ENCODE assay signal across 19 mouse cellular contexts in genomic region chr9:28457982-28458770, GRCm38 (mm10).
DNase-seq lines count a peak whose midpoint lies in the region; ATAC-seq lines count a peak whose summit lies in the region.
"Had no signal": no experiment of that assay in that cellular context is flagged by ENCODE, and none has a peak within 500 bp of the region (broad histone marks: within the 10 kb centered on the region; RNA-seq: fewer than 3 reads in every experiment).

No protein-coding gene starts in this region.

- H3K36me3 ChIP-seq in hindbrain, embryonic 15.5 days: no peaks in the 10 kb centered on the region
- no peaks in the 10 kb centered on the region for H3K36me3 ChIP-seq in hindbrain, embryonic 14.5 days (replicated peaks; ENCODE audit: control insufficient read depth, insufficient read depth)
- no peaks in the 10 kb centered on the region for H3K36me3 ChIP-seq in neural tube, embryonic 14.5 days (ENCODE audit: control insufficient read depth, insufficient read depth, low read length)
- H3K36me3 ChIP-seq in neural tube, embryonic 15.5 days: no peaks in the 10 kb centered on the region
- no peaks in the 10 kb centered on the region for H3K36me3 ChIP-seq in forebrain, embryonic 16.5 days (ENCODE audit: control insufficient read depth, insufficient read depth)
- H3K36me3 ChIP-seq: embryonic facial prominence, embryonic 12.5 days; heart, embryonic 10.5 days; hindbrain, embryonic 12.5 days; intestine, embryonic 15.5 days had no signal

- H3K27me3 ChIP-seq in hindbrain, embryonic 15.5 days: no peaks in the 10 kb centered on the region
- H3K27me3 ChIP-seq in hindbrain, embryonic 14.5 days (ENCODE audit: control insufficient read depth, insufficient read depth, low read length): no peaks in the 10 kb centered on the region
- H3K27me3 ChIP-seq in neural tube, embryonic 14.5 days (ENCODE audit: control insufficient read depth, insufficient read depth, low read length): no peaks in the 10 kb centered on the region
- H3K27me3 ChIP-seq in neural tube, embryonic 15.5 days (replicated peaks): no peaks in the 10 kb centered on the region
- no peaks in the 10 kb centered on the region for H3K27me3 ChIP-seq in forebrain, embryonic 16.5 days (replicated peaks; ENCODE audit: control insufficient read depth, insufficient read depth, low read length)
- H3K27me3 ChIP-seq: embryonic facial prominence, embryonic 12.5 days; hindbrain, embryonic 12.5 days; intestine, embryonic 15.5 days had no signal

- H3K4me1 ChIP-seq in hindbrain, embryonic 15.5 days (replicated peaks): peaks cover 12% of the 10 kb centered on the region; the same call in 1 of the 2 replicates
- peaks cover 7% of the 10 kb centered on the region; the same call in 1 of the 2 replicates for H3K4me1 ChIP-seq in hindbrain, embryonic 14.5 days (replicated peaks; ENCODE audit: control insufficient read depth, insufficient read depth, low read length)
- no peaks in the 10 kb centered on the region for H3K4me1 ChIP-seq in neural tube, embryonic 14.5 days (ENCODE audit: control insufficient read depth, insufficient read depth, low read length)
- H3K4me1 ChIP-seq in neural tube, embryonic 15.5 days: peaks cover 4% of the 10 kb centered on the region; the same call in 1 of the 2 replicates
- peaks cover 21% of the 10 kb centered on the region for H3K4me1 ChIP-seq in forebrain, embryonic 16.5 days (replicated peaks; ENCODE audit: control insufficient read depth, insufficient read depth, low read length)
- H3K4me1 ChIP-seq: embryonic facial prominence, embryonic 12.5 days; heart, embryonic 10.5 days; hindbrain, embryonic 12.5 days; intestine, embryonic 15.5 days had no signal

- intact Hi-C loops in left cerebral cortex, postnatal 10 days (cut with DNase I): no loop called here

- WGBS in hindbrain, embryonic 15.5 days: 62% methylated on average over 7 of the region's 7 CpGs
- 65% methylated on average over 7 of the region's 7 CpGs for WGBS in hindbrain, embryonic 14.5 days
- WGBS in neural tube, embryonic 14.5 days: 65% methylated on average over 7 of the region's 7 CpGs
- 66% methylated on average over 7 of the region's 7 CpGs for WGBS in neural tube, embryonic 15.5 days
- 36% methylated on average over 7 of the region's 7 CpGs for WGBS in forebrain, embryonic 16.5 days

- H3K27ac ChIP-seq in hindbrain, embryonic 15.5 days (replicated peaks): 0 out of 2 replicates have a peak overlapping the region, but pooled peaks have one; percentile 41
- H3K27ac ChIP-seq in hindbrain, embryonic 14.5 days: no peak overlapping the region
- no peak overlapping the region for H3K27ac ChIP-seq in neural tube, embryonic 14.5 days (ENCODE audit: low read depth, low read length)
- no peak overlapping the region for H3K27ac ChIP-seq in neural tube, embryonic 15.5 days (replicated peaks)
- peak overlapping the region; percentile 42 for H3K27ac ChIP-seq in forebrain, embryonic 16.5 days (ENCODE audit: low read length)
- H3K27ac ChIP-seq: embryonic facial prominence, embryonic 12.5 days; heart, embryonic 10.5 days; hindbrain, embryonic 12.5 days; intestine, embryonic 15.5 days had no signal

- H3K4me2 ChIP-seq in hindbrain, embryonic 15.5 days: no peak overlapping the region
- no peak overlapping the region for H3K4me2 ChIP-seq in hindbrain, embryonic 14.5 days (replicated peaks)
- no peak overlapping the region for H3K4me2 ChIP-seq in neural tube, embryonic 14.5 days (ENCODE audit: low read depth, low read length)
- H3K4me2 ChIP-seq in neural tube, embryonic 15.5 days: no peak overlapping the region
- H3K4me2 ChIP-seq in forebrain, embryonic 16.5 days (ENCODE audit: low read length): no peak overlapping the region; the same call in 1 of the 2 replicates
- H3K4me2 ChIP-seq: embryonic facial prominence, embryonic 12.5 days; hindbrain, embryonic 12.5 days; intestine, embryonic 15.5 days had no signal

- no peak overlapping the region for H3K9ac ChIP-seq in hindbrain, embryonic 15.5 days
- no peak overlapping the region for H3K9ac ChIP-seq in hindbrain, embryonic 14.5 days
- no peak overlapping the region for H3K9ac ChIP-seq in neural tube, embryonic 14.5 days (replicated peaks; ENCODE audit: low read depth, low read length)
- no peak overlapping the region for H3K9ac ChIP-seq in neural tube, embryonic 15.5 days (replicated peaks)
- no peak overlapping the region for H3K9ac ChIP-seq in forebrain, embryonic 16.5 days (replicated peaks; ENCODE audit: low read depth, low read length)
- H3K9ac ChIP-seq: embryonic facial prominence, embryonic 12.5 days; hindbrain, embryonic 12.5 days; intestine, embryonic 15.5 days had no signal

- no peak overlapping the region for H3K4me3 ChIP-seq in hindbrain, embryonic 15.5 days
- no peak overlapping the region for H3K4me3 ChIP-seq in hindbrain, embryonic 14.5 days (replicated peaks; ENCODE audit: low read length)
- no peak overlapping the region for H3K4me3 ChIP-seq in neural tube, embryonic 14.5 days (ENCODE audit: low read depth, low read length)
- H3K4me3 ChIP-seq in neural tube, embryonic 15.5 days (replicated peaks): no peak overlapping the region
- no peak overlapping the region for H3K4me3 ChIP-seq in forebrain, embryonic 16.5 days (replicated peaks; ENCODE audit: low read length)
- H3K4me3 ChIP-seq: embryonic facial prominence, embryonic 12.5 days; heart, embryonic 10.5 days; hindbrain, embryonic 12.5 days; intestine, embryonic 15.5 days had no signal

- no peak for ATAC-seq in hindbrain, embryonic 15.5 days (ENCODE audit: low FRiP score, low read depth)
- ATAC-seq in hindbrain, embryonic 14.5 days (ENCODE audit: low FRiP score): no peak
- ATAC-seq in neural tube, embryonic 14.5 days (ENCODE audit: low read depth): peak; percentile 28; the same call in 1 of the 2 replicates
- ATAC-seq in neural tube, embryonic 15.5 days (ENCODE audit: low FRiP score): no peak
- ATAC-seq in forebrain, embryonic 16.5 days: peak; percentile 94
- ATAC-seq: intestine, embryonic 15.5 days had no signal

- no peak for DNase-seq in hindbrain, embryonic 14.5 days (ENCODE audit: low spot score)
- DNase-seq in left cerebral cortex, postnatal 10 days (ENCODE audit: extremely low spot score in 1 of 2, low spot score in 2 of 2): no peak
- DNase-seq: adrenal gland, adult 2 months; adrenal gland, postnatal 25 days; cerebellum, adult 11-12 months; cerebellum, adult 9-10 months; cerebellum, postnatal 25 days; gastrocnemius, postnatal 10 days; heart, adult 18-20 months; heart, postnatal 10 days; heart, postnatal 4 days had no signal

- H3K9me3 ChIP-seq in hindbrain, embryonic 15.5 days: no peaks in the 10 kb centered on the region
- no peaks in the 10 kb centered on the region for H3K9me3 ChIP-seq in hindbrain, embryonic 14.5 days (ENCODE audit: control insufficient read depth, low read length)
- no peaks in the 10 kb centered on the region for H3K9me3 ChIP-seq in neural tube, embryonic 14.5 days (ENCODE audit: control insufficient read depth, low read length)
- no peaks in the 10 kb centered on the region for H3K9me3 ChIP-seq in neural tube, embryonic 15.5 days (replicated peaks)
- no peaks in the 10 kb centered on the region for H3K9me3 ChIP-seq in forebrain, embryonic 16.5 days (ENCODE audit: control insufficient read depth, low read length)
- H3K9me3 ChIP-seq: embryonic facial prominence, embryonic 12.5 days; heart, embryonic 10.5 days; hindbrain, embryonic 12.5 days; intestine, embryonic 15.5 days had no signal

Comparison
In these comparisons a context has a peak if more than half of its experiments do, and no peak if none do; other contexts are left out.
1. ATAC-seq: peak in neural tube, embryonic 14.5 days (single experiment) and forebrain, embryonic 16.5 days (single experiment); none in hindbrain, embryonic 15.5 days (single experiment), hindbrain, embryonic 14.5 days (single experiment) and neural tube, embryonic 15.5 days (single experiment).
2. H3K27ac ChIP-seq: peak in hindbrain, embryonic 15.5 days (single experiment) and forebrain, embryonic 16.5 days (single experiment); none in hindbrain, embryonic 14.5 days (single experiment), neural tube, embryonic 14.5 days (single experiment) and neural tube, embryonic 15.5 days (single experiment).